Mouse (Mus musculus) subcutaneous adipose tissue, adult 2 months (tissue): Measurements from ENCODE around the gene Platr25. TPM values are rescaled to one million over a fixed set of nuclear protein-coding genes. Genes with fewer than 3 reads are reported as not detected.

Source experiments
- polyA plus RNA-seq: library from polyadenylated mRNA; depleted of rRNA; stranded (reverse); fragments of >200 nt; gene quantifications from 2 replicates; pipeline ENCODE4 v1.2.3, GENCODE M21; 2012; ENCODE audit warnings: low replicate concordance; rRNA removed

The Platr25 gene
- polyA plus RNA-seq = 1.5 and 2.2 TPM in 2 replicates

GRCm38 (mm10) chr13:62760432-62761415, at the start of gene Platr25:
TSS of gene Platr25 (minus strand) at chr13:62760709.

GRCm38 (mm10) chr13:62785199-62786134, 25.0 kb upstream of the Platr25 start, which contains the start of gene Gm5141:
TSS of gene Gm5141 (minus strand) at chr13:62785808.

GRCm38 (mm10) chr13:62623577-62624276, 136.8 kb downstream of the Platr25 start, which contains the start of gene 6720489N17Rik:
TSS of gene 6720489N17Rik (minus strand) at chr13:62624182.

Other genes with a start within 250 kb of the Platr25 start
- not detected in 2 replicates for gene Zfp935, start 202.2 kb downstream of the Platr25 start, polyA plus RNA-seq
- 1.1 and 1.5 TPM in 2 replicates for gene Zfp934, start 189.5 kb downstream of the Platr25 start, polyA plus RNA-seq
- 0.36 and 0.64 TPM in 2 replicates for gene 6720489N17Rik, start 136.5 kb downstream of the Platr25 start, polyA plus RNA-seq
- gene Gm5141, start 25.1 kb upstream of the Platr25 start, polyA plus RNA-seq = 0.11 and 1.1 TPM in 2 replicates
- 0.85 and 2.4 TPM in 2 replicates for gene Fbp2, start 97.7 kb upstream of the Platr25 start, polyA plus RNA-seq
- gene Fbp1, start 127.6 kb upstream of the Platr25 start, polyA plus RNA-seq = 0.93 and 1.2 TPM in 2 replicates
- 58.4 and 93.4 TPM in 2 replicates for gene 2010111I01Rik, start 204.2 kb upstream of the Platr25 start, polyA plus RNA-seq